Mouse (Mus musculus) myocyte (in vitro differentiated cells): ENCODE results near the gene Ptgds. TPM values are rescaled to one million over a fixed set of nuclear protein-coding genes. Genes with fewer than 3 reads are reported as not detected.

ENCODE experiments used
- H3K27me3 ChIP-seq: one replicate; pipeline ENCODE4 v1.6.1; 2011; ENCODE audit not compliant: control insufficient read depth, insufficient read depth, insufficient read length
- H3K36me3 ChIP-seq: one replicate; pipeline ENCODE4 v1.6.1; 2011; ENCODE audit not compliant: control insufficient read depth, insufficient read depth
- H3K4me2 ChIP-seq: one replicate; pipeline ENCODE4 v1.6.1; 2011; ENCODE audit warnings: low read depth, control low read depth
- H3K4me3 ChIP-seq: one replicate; pipeline ENCODE4 v1.5.1; 2011; ENCODE audit warnings: mild to moderate bottlenecking, control low read depth, moderate library complexity
- H3K79me2 ChIP-seq: one replicate; pipeline ENCODE4 v1.6.1; 2011; ENCODE audit not compliant: control insufficient read depth, insufficient read depth
- H3ac ChIP-seq: one replicate; pipeline ENCODE4 v1.6.1; 2011; ENCODE audit not compliant: control insufficient read depth, insufficient read length
- CEBPB ChIP-seq: IDR thresholded peaks from 2 replicates; pipeline ENCODE4 v1.6.1; 2011; ENCODE audit warnings: mild to moderate bottlenecking, moderate library complexity; ENCODE audit not compliant: poor library complexity, insufficient read depth, severe bottlenecking
- E2F4 ChIP-seq: IDR thresholded peaks from one replicate; pipeline ENCODE4 v1.6.1; 2011; ENCODE audit warnings: mild to moderate bottlenecking, control low read depth, moderate library complexity; ENCODE audit not compliant: insufficient read depth
- MAX ChIP-seq: IDR thresholded peaks from one replicate; pipeline ENCODE4 v1.6.1; 2011; ENCODE audit warnings: low read depth, mild to moderate bottlenecking, control low read depth
- MYOD1 ChIP-seq, 3 experiments: IDR thresholded peaks; one replicate each; pipeline ENCODE4 v1.6.1; 2011; ENCODE audit warnings: control low read depth in 2 of 3, low read depth in 2 of 3, mild to moderate bottlenecking in 2 of 3, moderate library complexity in 1 of 3; ENCODE audit not compliant: insufficient read length in 2 of 3, control insufficient read depth in 1 of 3
- MYOG ChIP-seq, 3 experiments: IDR thresholded peaks; one replicate each; pipeline ENCODE4 v1.6.1; 2011; ENCODE audit warnings: control low read depth in 2 of 3, low read depth in 2 of 3, mild to moderate bottlenecking in 2 of 3; ENCODE audit not compliant: insufficient read length in 2 of 3, control insufficient read depth in 1 of 3, insufficient read depth in 1 of 3
- POLR2A ChIP-seq: IDR thresholded peaks from one replicate; pipeline ENCODE4 v1.6.1; 2011; ENCODE audit warnings: low read depth, mild to moderate bottlenecking, control low read depth, moderate library complexity; ENCODE audit not compliant: insufficient read length
- POLR2AphosphoS2 ChIP-seq: IDR thresholded peaks from one replicate; pipeline ENCODE4 v1.6.1; 2011; ENCODE audit warnings: low read depth, control low read depth; ENCODE audit not compliant: insufficient read length
- REST ChIP-seq: IDR thresholded peaks from one replicate; pipeline ENCODE4 v1.6.1; 2011; ENCODE audit warnings: mild to moderate bottlenecking, control low read depth, moderate library complexity; ENCODE audit not compliant: insufficient read depth, insufficient read length
- SRF ChIP-seq: IDR thresholded peaks from one replicate; pipeline ENCODE4 v1.6.1; 2011; ENCODE audit warnings: low read depth; ENCODE audit not compliant: control insufficient read depth, insufficient read length
- TCF12 ChIP-seq: IDR thresholded peaks from one replicate; pipeline ENCODE4 v1.6.1; 2011; ENCODE audit warnings: mild to moderate bottlenecking, control low read depth; ENCODE audit not compliant: poor library complexity, insufficient read depth, severe bottlenecking
- TCF3 ChIP-seq: IDR thresholded peaks from one replicate; pipeline ENCODE4 v1.6.1; 2011; ENCODE audit warnings: low read depth, control low read depth; ENCODE audit not compliant: insufficient read length
- USF1 ChIP-seq: IDR thresholded peaks from one replicate; pipeline ENCODE4 v1.6.1; 2011; ENCODE audit warnings: low read depth, mild to moderate bottlenecking, control low read depth, moderate library complexity
- polyA plus RNA-seq: library from polyadenylated mRNA; unstranded; fragments of >200 nt; fragmentation: generic; extraction: Trizol; gene quantifications from one replicate; pipeline ENCODE4 v1.2.1, GENCODE M21; 2012; ENCODE audit warnings: missing spikeins

The Ptgds gene
- polyA plus RNA-seq, 1 experiment, result 9.8 TPM

DNA sequence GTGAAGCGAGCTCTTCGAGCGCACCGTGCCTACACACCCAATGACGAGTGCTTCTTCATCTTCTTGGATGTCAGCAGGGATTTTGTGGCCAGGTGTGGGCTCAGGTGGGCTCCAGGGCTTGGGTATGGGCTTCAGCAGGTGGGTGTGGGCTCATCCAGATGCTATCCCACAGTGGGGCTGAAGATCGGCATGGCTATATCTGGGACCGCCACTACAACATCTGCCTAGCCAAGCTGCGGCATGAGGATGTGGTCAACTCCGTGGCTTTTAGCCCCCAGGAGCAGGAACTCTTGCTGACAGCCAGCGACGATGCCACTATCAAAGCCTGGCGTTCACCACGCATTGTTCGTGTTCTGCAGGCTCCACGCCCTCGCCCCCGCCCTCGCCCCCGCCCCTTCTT lies 34.7 kb upstream of the Ptgds start:
- peaks cover 15% of the 10 kb centered on the region for H3K79me2 ChIP-seq
- H3K36me3 ChIP-seq, result peaks cover 3% of the 10 kb centered on the region
- no peak overlapping the region for H3K4me2 ChIP-seq
- H3K4me3 ChIP-seq, result no peak overlapping the region
- no peaks in the 10 kb centered on the region for H3K27me3 ChIP-seq
- TF ChIP-seq TCF3 (no peak), MAX (no peak), CEBPB (no peak), MYOD1 (IDR thresholded peaks at IDR 0.05; ENCODE audit: control insufficient read depth in 1 of 3, insufficient read length in 2 of 3, low read depth in 2 of 3) (no peak), USF1 (no peak), POLR2AphosphoS2 (no peak), E2F4 (no peak), TCF12 (no peak), SRF (no peak), REST (no peak)
- H3ac ChIP-seq, result no peak overlapping the region

DNA sequence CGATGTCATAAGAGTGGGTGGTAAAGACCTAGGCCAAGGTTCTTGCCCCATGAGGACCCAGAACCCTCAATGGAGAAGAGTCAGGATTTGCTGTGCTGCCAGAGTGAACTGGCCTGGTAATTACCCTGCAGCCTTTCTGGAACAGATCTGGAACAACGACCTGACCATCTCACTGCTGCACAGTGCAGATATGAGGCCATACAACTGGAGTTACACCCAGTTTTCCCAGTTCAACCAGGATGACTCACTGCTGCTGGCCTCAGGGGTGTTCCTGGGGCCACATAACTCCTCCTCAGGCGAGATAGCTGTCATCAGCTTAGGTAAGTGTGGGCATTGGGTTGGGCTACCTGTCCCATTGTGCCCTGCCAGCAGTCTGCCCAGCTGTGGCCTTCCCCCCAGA lies 32.9 kb upstream of the Ptgds start:
- no peak overlapping the region for H3K4me2 ChIP-seq
- peaks cover 3% of the 10 kb centered on the region for H3K36me3 ChIP-seq
- no peaks in the 10 kb centered on the region for H3K27me3 ChIP-seq
- no peak for TF ChIP-seq TCF3
- no peak for TF ChIP-seq REST
- TF ChIP-seq CEBPB, result no peak
- TF ChIP-seq MYOD1 (IDR thresholded peaks at IDR 0.05; ENCODE audit: control insufficient read depth in 1 of 3, insufficient read length in 2 of 3, low read depth in 2 of 3), result no peak
- TF ChIP-seq POLR2AphosphoS2, result no peak
- no peak for TF ChIP-seq MAX
- no peak for TF ChIP-seq MYOG (IDR thresholded peaks at IDR 0.05; ENCODE audit: control insufficient read depth in 1 of 3, insufficient read depth in 1 of 3, insufficient read length in 2 of 3, low read depth in 2 of 3)
- no peak for TF ChIP-seq POLR2A
- no peak for TF ChIP-seq E2F4
- no peak for TF ChIP-seq SRF
- no peak for TF ChIP-seq TCF12
- TF ChIP-seq USF1, result no peak
- no peak overlapping the region for H3ac ChIP-seq
- H3K4me3 ChIP-seq, result no peak overlapping the region
- H3K79me2 ChIP-seq, result peaks cover 15% of the 10 kb centered on the region

DNA sequence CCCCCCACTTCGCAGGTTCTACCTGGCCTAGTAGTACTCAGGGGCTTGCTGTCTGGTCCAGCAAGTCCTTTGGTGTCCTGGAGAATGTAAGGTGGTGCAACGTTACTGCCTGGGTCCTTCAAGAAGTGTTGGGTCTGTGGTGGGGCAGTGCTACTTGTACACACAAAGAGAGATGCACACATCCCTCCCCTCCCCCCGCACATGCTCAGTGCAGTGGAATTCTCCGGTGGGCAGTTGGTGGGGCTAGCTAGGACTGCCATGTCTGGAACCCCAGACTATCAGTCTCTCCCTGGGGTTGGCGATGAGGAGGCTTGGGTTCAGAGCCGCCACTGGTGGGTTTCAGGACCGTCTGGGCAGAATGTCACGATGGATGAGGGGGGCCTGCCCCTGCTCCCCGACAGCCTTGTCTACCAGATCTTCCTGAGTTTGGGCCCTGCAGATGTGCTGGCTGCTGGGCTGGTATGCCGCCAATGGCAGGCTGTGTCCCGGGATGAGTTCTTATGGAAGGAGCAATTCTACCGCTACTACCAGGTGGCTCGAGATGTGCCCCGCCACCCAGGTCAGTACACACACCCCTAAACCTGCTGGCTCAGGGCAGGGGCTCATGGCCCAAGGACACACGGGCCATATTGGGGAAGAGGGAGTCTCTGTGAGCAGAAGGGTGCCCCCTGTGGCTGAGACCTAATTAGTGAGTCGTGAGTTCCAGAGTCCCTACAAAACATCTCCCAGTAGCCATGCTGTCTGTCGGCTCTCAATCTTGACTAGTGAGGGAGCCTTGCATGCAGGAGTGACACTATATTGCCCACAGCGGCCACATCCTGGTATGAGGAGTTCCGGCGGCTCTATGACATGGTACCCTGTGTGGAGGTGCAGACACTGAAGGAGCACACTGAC lies 32.0 kb upstream of the Ptgds start, which contains the start of gene C8g:
TSS of gene C8g (minus strand) at position 127 of the 894 bp plus-strand sequence.
- peak within 1 kb of the TSS; percentile 91 for H3K4me2 ChIP-seq
- H3K4me3 ChIP-seq, result peak within 1 kb of the TSS; percentile 74
- no peak for TF ChIP-seq CEBPB
- TF ChIP-seq TCF12, result no peak
- no peak for TF ChIP-seq USF1
- TF ChIP-seq MYOD1 (IDR thresholded peaks at IDR 0.05; ENCODE audit: control insufficient read depth in 1 of 3, insufficient read length in 2 of 3, low read depth in 2 of 3), result no peak
- no peak for TF ChIP-seq SRF
- no peak for TF ChIP-seq MYOG (IDR thresholded peaks at IDR 0.05; ENCODE audit: control insufficient read depth in 1 of 3, insufficient read depth in 1 of 3, insufficient read length in 2 of 3, low read depth in 2 of 3)
- no peak for TF ChIP-seq MAX
- no peak for TF ChIP-seq POLR2AphosphoS2
- TF ChIP-seq TCF3, result no peak
- no peak for TF ChIP-seq E2F4
- no peak for TF ChIP-seq POLR2A
- TF ChIP-seq REST, result no peak
- H3K36me3 ChIP-seq, result peaks cover 3% of the 10 kb centered on the region
- no peaks in the 10 kb centered on the region for H3K27me3 ChIP-seq
- peaks cover 15% of the 10 kb centered on the region for H3K79me2 ChIP-seq
- H3ac ChIP-seq, result peak within 1 kb of the TSS; percentile 56

DNA sequence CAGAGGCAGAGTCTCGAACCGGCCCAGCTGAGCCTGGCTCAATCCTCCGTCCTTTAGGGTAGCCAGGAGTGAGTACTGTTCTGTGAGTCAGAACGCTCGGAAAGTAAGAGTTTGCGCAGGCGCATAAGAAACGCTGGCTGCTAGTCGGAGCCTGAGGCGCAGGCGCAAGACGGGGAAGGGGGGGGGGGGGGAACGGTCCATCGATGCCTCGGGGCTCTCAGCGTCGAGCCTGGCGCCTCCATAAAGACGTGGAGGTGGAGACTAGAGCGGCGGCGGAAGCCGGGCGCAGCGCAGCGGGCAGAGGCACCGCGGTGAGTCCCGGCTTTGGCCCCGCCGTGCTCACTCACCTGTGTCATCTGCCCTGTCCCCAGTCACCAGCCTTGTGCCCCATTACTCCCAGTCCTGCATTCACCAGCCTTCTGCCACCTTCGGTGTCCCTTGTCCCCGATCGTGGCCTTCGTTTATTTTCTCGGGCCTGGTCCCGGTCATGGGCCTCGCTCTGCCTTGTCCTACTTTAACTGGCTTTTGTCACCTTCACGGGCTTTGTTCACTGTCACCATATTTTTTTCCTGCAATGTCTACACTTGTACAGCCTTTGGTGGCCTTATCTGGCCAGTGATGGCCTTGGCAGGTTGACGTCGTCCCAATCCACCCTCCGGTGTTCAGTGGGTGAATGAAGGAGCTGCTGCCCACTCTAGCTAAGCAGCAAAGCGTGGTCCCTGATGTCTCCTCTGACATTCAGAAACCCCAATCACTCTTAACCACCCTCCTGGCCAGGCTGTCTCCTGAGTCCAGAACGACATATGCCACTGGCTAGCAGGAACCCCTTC lies 30.9 kb upstream of the Ptgds start, which contains the start of gene Fbxw5:
TSS of gene Fbxw5 (plus strand) at position 175 of the 830 bp plus-strand sequence.
- peak within 1 kb of the TSS; percentile 74 for H3K4me3 ChIP-seq
- H3ac ChIP-seq, result peak within 1 kb of the TSS; percentile 56
- H3K4me2 ChIP-seq, result peak within 1 kb of the TSS; percentile 91
- peak; percentile 97 for TF ChIP-seq POLR2AphosphoS2
- no peak for TF ChIP-seq CEBPB
- peak in 1 of 3 experiments; percentile 15 for TF ChIP-seq MYOD1 (IDR thresholded peaks at IDR 0.05; ENCODE audit: control insufficient read depth in 1 of 3, insufficient read length in 2 of 3, low read depth in 2 of 3)
- TF ChIP-seq TCF3, result no peak
- TF ChIP-seq POLR2A, result peak; percentile 97
- peaks cover 15% of the 10 kb centered on the region for H3K79me2 ChIP-seq
- H3K27me3 ChIP-seq, result no peaks in the 10 kb centered on the region
- H3K36me3 ChIP-seq, result peaks cover 2% of the 10 kb centered on the region
